Mouse (Mus musculus): ENCODE results near the gene Csdc2.

Gene Csdc2

GRCm38 (mm10) chr15:81936679-81937078 is at the start of gene Csdc2:
Csdc2 (plus strand) TSS chr15:81936759.
- DNase-seq: no peak

- no peak for DNase-seq
Observed at GRCm38 (mm10) chr15:81886795-81887550, 49.6 kb upstream of the Csdc2 start.

- DNase-seq: no peak
Observed at GRCm38 (mm10) chr15:81889175-81889574, 47.4 kb upstream of the Csdc2 start.

GRCm38 (mm10) chr15:81891140-81891802 is 45.3 kb upstream of the Csdc2 start:
- DNase-seq: no peak

- no peak for DNase-seq
Observed at GRCm38 (mm10) chr15:81891822-81892580, 44.6 kb upstream of the Csdc2 start.

GRCm38 (mm10) chr15:81894002-81894401 is 42.6 kb upstream of the Csdc2 start:
- no peak for DNase-seq

- DNase-seq: no peak
Observed at GRCm38 (mm10) chr15:81896407-81896806, 40.2 kb upstream of the Csdc2 start.

- DNase-seq: no peak
Observed at GRCm38 (mm10) chr15:81897607-81898285, 38.8 kb upstream of the Csdc2 start.

GRCm38 (mm10) chr15:81898751-81899150 is 37.8 kb upstream of the Csdc2 start:
- DNase-seq: no peak

GRCm38 (mm10) chr15:81904939-81905338 is 31.6 kb upstream of the Csdc2 start:
- DNase-seq: peak; percentile 88 to 89

GRCm38 (mm10) chr15:81907953-81908352 is 28.6 kb upstream of the Csdc2 start:
- DNase-seq: no peak

- DNase-seq: peak in 1 of 2 experiments; percentile 24
Observed at GRCm38 (mm10) chr15:81908767-81909166, 27.8 kb upstream of the Csdc2 start.

- no peak for DNase-seq
Observed at GRCm38 (mm10) chr15:81912498-81912897, 24.1 kb upstream of the Csdc2 start.

- no peak for DNase-seq
Observed at GRCm38 (mm10) chr15:81914668-81915067, 21.9 kb upstream of the Csdc2 start.

GRCm38 (mm10) chr15:81915663-81916062 is 20.9 kb upstream of the Csdc2 start:
- DNase-seq: no peak

- DNase-seq: no peak
Observed at GRCm38 (mm10) chr15:81917201-81917600, 19.4 kb upstream of the Csdc2 start.

GRCm38 (mm10) chr15:81917621-81918463 is 18.7 kb upstream of the Csdc2 start:
- peak; percentile 77 to 78 for DNase-seq

- DNase-seq: no peak
Observed at GRCm38 (mm10) chr15:81919062-81919461, 17.5 kb upstream of the Csdc2 start.

GRCm38 (mm10) chr15:81920546-81921217 is 15.9 kb upstream of the Csdc2 start:
- DNase-seq: no peak

- no peak for DNase-seq
Observed at GRCm38 (mm10) chr15:81921255-81921654, 15.3 kb upstream of the Csdc2 start.

- DNase-seq: no peak
Observed at GRCm38 (mm10) chr15:81924933-81925332, 11.6 kb upstream of the Csdc2 start.

Measured in B cell, adult 2 months (primary cell).